Mouse (Mus musculus) midbrain, postnatal 0 days (tissue): ENCODE data around the gene Cdcp2. TPM values are rescaled to one million over a fixed set of nuclear protein-coding genes. Genes with fewer than 3 reads are reported as not detected.

Source experiments
- ATAC-seq: fragments of 200-750 bp; cut with Nextera tagmentation; 2 replicates; pipeline ENCODE4 v1.8.0; 2017; ENCODE audit warnings: moderate number of reproducible peaks, mild to moderate bottlenecking, moderate TSS enrichment, moderate library complexity; ENCODE audit not compliant: low FRiP score
- DNase-seq: peaks from one replicate; pipeline ENCODE4 v3.0.0-alpha.2; 2015; ENCODE audit warnings: low spot score
- H3K27ac ChIP-seq: fragments of 300-500 bp; sonication (generic); 2 replicates; pipeline ENCODE4 v1.5.1; 2014; ENCODE audit warnings: low read depth, mild to moderate bottlenecking, low read length, mixed read lengths
- H3K27me3 ChIP-seq: fragments of 300-500 bp; sonication (generic); 2 replicates; pipeline ENCODE4 v1.6.1; 2014; ENCODE audit warnings: low read length, control low read depth, mixed read lengths; ENCODE audit not compliant: insufficient read depth
- H3K36me3 ChIP-seq: fragments of 300-500 bp; sonication (generic); 2 replicates; pipeline ENCODE4 v1.6.1; 2014; ENCODE audit warnings: low read length, control low read depth, mixed read lengths; ENCODE audit not compliant: insufficient read depth
- H3K4me1 ChIP-seq: fragments of 300-500 bp; sonication (generic); 2 replicates; pipeline ENCODE4 v1.6.1; 2014; ENCODE audit warnings: mild to moderate bottlenecking, control low read depth, antibody characterized with exemption, low read length, mixed read lengths; ENCODE audit not compliant: insufficient read depth
- H3K4me2 ChIP-seq: fragments of 300-500 bp; sonication (generic); 2 replicates; pipeline ENCODE4 v1.6.1; 2014; ENCODE audit warnings: low read depth, mild to moderate bottlenecking, low read length, mixed read lengths; ENCODE audit not compliant: poor library complexity, severe bottlenecking
- H3K4me3 ChIP-seq: fragments of 300-500 bp; sonication (generic); 2 replicates; pipeline ENCODE4 v1.5.1; 2014; ENCODE audit warnings: low read depth, mild to moderate bottlenecking, low read length, moderate library complexity
- H3K9ac ChIP-seq: fragments of 300-500 bp; sonication (generic); replicated peaks from 2 replicates; pipeline ENCODE4 v1.6.1; 2014; ENCODE audit warnings: mild to moderate bottlenecking, low read length, moderate library complexity, mixed read lengths; ENCODE audit not compliant: poor library complexity, severe bottlenecking
- H3K9me3 ChIP-seq: fragments of 300-500 bp; sonication (generic); 2 replicates; pipeline ENCODE4 v1.6.1; 2016; ENCODE audit warnings: low read length, control low read depth
- CTCF ChIP-seq: IDR thresholded peaks from 2 replicates; pipeline ENCODE4 v1.5.1; 2016; ENCODE audit warnings: antibody characterized with exemption, mild to moderate bottlenecking
- WGBS: fragments of 180-500 bp; shearing (Covaris S2); extraction: QIAGEN DNeasy Blood & Tissue Kit; methylation state at CpG from one replicate; pipeline ENCODE4 v1.1.7; 2014; 5-methylcytosine and 5-hydroxymethylcytosine counted together
- polyA plus RNA-seq: library from polyadenylated mRNA; unstranded; fragments of >200 nt; fragmentation: Nextera tagmentation; extraction: Ambion mirVana; gene quantifications from 2 replicates; pipeline ENCODE4 v1.2.1, GENCODE M21; 2015
- total RNA-seq: library from RNA; depleted of rRNA; stranded (reverse); fragments of >200 nt; gene quantifications from 2 replicates; pipeline ENCODE4 v1.2.3, GENCODE M21; 2014

The Cdcp2 gene
- total and polyA plus RNA-seq, 2 experiments from 2014 or later, result 0.06 to 0.22 TPM

- Histone ChIP-seq H3K4me1 (peaks cover 4% of the 10 kb centered on the region; the same call in 1 of the 2 replicates), H3K9me3 (no peaks in the 10 kb centered on the region), H3K27ac (no peak overlapping the region), H3K36me3 (no peaks in the 10 kb centered on the region), H3K4me2 (no peak overlapping the region), H3K9ac (no peak overlapping the region), H3K4me3 (no peak overlapping the region), H3K27me3 (no peaks in the 10 kb centered on the region)
- 84% methylated on average over 3 of the region's 3 CpGs for WGBS
- TF ChIP-seq CTCF, result no peak
- ATAC-seq (no peak), DNase-seq (no peak)
These were observed 38.2 kb downstream of the Cdcp2 start for GRCm38 (mm10) chr4:107134891-107135290.

DNA sequence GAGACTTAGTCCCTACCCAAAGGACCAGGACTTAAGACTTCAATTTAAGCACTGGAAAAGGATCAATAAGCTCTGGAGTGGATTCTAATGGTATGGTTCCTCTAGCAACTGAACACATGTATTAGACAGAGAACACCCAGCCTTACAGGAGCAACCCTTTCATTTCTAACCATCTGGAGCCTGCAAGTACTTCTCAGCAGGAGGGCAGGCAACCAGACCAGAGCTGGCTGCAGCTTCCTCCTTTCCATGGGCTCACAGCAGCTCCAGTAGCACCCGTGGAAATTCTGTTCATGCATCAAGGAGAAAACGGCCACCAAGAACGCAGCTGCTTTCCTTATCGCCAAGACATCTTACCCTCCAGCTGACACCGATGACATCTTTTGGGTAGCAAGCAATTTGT is 39.0 kb downstream of the Cdcp2 start:
- Histone ChIP-seq H3K36me3 (no peaks in the 10 kb centered on the region), H3K9me3 (no peaks in the 10 kb centered on the region), H3K4me1 (peaks cover 4% of the 10 kb centered on the region; the same call in 1 of the 2 replicates), H3K4me2 (no peak overlapping the region), H3K27ac (no peak overlapping the region), H3K9ac (no peak overlapping the region), H3K4me3 (no peak overlapping the region), H3K27me3 (no peaks in the 10 kb centered on the region)
- peak; percentile 18 for DNase-seq
- no peak for ATAC-seq
- WGBS, result 78% methylated on average over 5 of the region's 5 CpGs
- no peak for TF ChIP-seq CTCF

- ATAC-seq (no peak), DNase-seq (no peak)
- no peaks in the 10 kb centered on the region for H3K36me3 ChIP-seq
- WGBS, result 53% methylated on average over 3 of the region's 3 CpGs
- H3K27me3 ChIP-seq, result no peaks in the 10 kb centered on the region
- no peak overlapping the region for H3K4me2 ChIP-seq
- no peak overlapping the region for H3K9ac ChIP-seq
- H3K9me3 ChIP-seq, result no peaks in the 10 kb centered on the region
- H3K4me3 ChIP-seq, result no peak overlapping the region
- TF ChIP-seq CTCF, result no peak
- no peak overlapping the region for H3K27ac ChIP-seq
- peaks cover 4% of the 10 kb centered on the region; the same call in 1 of the 2 replicates for H3K4me1 ChIP-seq
These were observed 39.8 kb downstream of the Cdcp2 start for GRCm38 (mm10) chr4:107136531-107136930.

DNA sequence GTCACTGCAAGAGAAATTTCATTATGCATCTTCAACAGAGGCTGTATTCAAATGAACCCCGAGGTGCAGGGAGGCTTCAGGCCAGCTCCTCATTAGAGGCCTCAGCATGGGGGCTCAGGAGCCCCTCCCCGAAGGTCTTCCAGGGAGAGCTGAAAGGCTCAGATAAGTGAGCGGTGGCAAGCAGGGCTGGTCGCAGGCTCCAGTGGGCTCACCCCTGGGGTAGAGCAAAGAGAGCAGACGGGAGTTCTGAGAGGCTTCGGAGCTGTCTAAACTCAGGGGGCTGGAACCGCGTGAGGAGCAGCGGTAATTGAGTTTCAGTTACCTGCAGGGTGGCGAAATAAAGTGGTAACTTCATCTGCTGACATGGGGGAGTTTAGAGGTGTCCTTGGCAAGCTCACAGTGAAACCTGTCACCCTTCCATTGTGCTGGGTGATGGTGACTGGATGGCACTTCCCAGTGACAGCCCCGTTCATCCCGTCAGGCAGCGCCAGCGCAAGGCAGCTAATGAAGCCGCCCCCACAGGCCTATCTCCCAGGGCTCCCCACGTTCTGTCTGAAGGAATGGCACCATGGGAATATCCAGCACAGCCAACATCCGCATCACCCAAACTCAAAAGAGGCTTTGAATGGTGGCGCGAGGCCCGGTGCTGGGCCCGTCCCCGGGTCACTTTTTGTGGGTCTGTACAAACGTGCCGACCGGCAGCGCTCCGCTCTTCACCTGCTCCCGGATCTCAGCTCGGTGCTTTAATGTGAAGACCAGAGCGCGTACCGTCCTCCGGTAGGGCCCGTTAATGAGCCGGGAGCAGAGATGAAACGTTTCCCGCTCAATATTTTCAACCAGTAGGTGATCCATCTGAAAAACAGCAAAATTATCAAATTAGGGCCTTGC is 42.5 kb downstream of the Cdcp2 start:
- no peaks in the 10 kb centered on the region for H3K36me3 ChIP-seq
- 22% methylated on average over 37 of the region's 37 CpGs for WGBS
- H3K4me3 ChIP-seq, result no peak overlapping the region
- DNase-seq (no peak), ATAC-seq (peak; percentile 52)
- H3K4me2 ChIP-seq, result no peak overlapping the region
- no peaks in the 10 kb centered on the region for H3K27me3 ChIP-seq
- no peak overlapping the region for H3K9ac ChIP-seq
- no peak for TF ChIP-seq CTCF
- no peaks in the 10 kb centered on the region for H3K9me3 ChIP-seq
- peak overlapping the region; percentile 47; the same call in 1 of the 2 replicates for H3K27ac ChIP-seq
- H3K4me1 ChIP-seq, result peaks cover 4% of the 10 kb centered on the region; the same call in 1 of the 2 replicates

DNA sequence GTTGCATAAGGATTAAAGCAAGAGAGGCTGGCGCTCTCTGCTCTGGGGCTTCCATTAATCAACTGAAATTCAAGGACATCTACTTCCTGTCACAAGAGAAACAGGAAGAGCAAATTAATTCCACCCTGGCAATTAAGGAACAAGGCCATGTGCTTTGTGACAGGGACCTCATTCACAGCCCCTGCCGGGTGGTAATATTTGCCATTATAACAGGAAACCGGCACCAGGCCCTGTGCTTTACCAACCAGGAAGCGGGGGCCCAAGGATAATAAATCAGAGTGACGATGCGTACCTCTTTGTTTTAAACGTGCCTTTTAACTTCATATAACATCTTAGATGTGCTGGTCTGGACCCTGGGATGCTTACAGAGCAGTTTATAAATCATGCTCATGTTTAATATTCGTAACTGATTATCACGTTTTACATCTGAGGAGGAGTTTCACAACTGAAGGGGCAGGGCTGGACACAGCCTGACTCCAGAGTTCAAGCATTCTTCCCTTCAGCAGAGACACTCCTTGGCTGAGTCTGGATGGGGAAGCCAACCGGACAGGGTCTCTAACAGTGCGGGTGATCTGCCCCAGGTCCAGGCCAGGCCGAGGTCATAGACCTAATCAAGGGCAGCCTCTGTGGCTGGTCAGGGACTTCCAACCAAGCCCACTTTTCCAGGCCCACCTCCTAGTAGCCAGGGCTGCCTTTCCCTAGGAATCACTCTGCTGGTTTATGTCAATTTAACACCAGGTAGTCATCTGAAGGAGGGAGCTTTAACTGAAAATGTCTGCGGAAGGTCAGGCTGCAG is 43.3 kb downstream of the Cdcp2 start:
- H3K27ac ChIP-seq, result peak overlapping the region; percentile 47
- DNase-seq (no peak), ATAC-seq (no peak; the same call in 1 of the 2 replicates)
- no peak overlapping the region for H3K9ac ChIP-seq
- H3K9me3 ChIP-seq, result no peaks in the 10 kb centered on the region
- H3K4me1 ChIP-seq, result peaks cover 4% of the 10 kb centered on the region; the same call in 1 of the 2 replicates
- no peaks in the 10 kb centered on the region for H3K27me3 ChIP-seq
- 56% methylated on average over 13 of the region's 13 CpGs for WGBS
- no peak overlapping the region for H3K4me2 ChIP-seq
- no peaks in the 10 kb centered on the region for H3K36me3 ChIP-seq
- H3K4me3 ChIP-seq, result no peak overlapping the region
- no peak for TF ChIP-seq CTCF
